In the genomic region with DNA sequence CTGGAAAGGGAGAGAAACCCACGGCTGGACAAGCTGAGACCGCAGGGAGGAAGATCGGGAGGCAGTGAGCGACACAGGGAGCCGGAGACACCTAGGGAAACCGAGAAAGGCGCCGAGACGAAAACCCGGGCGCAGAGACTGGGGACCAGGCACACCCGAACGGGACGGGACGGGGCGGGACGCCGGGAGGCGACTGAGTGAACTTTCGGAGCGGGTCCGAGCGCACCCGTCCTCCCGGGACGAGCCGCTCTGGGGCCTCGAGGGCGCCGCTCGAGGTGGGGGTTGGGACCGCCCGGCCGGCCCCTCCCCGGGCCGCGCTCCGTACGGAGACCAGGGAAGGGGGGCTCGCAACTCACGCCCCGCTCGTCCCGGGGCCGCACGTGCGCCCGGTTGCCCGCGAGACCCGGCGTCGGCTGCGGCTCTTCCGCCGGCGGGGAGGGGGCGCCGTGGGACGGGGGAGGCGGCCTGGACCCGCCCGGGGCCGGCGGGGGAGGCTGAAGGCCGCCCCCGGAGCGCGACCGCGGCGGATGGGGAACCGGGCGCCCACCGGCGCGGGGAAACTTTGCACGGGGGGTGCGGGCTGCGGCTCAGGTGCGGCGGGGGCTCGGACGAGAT, we compare ENCODE assay signal across 8 mouse cellular contexts. TPM values are rescaled to one million over a fixed set of nuclear protein-coding genes. Genes with fewer than 3 reads are reported as not detected.
A peak's percentile ranks its signal among the peaks of the same experiment; 100 is the strongest.
DNase-seq lines count a peak whose midpoint lies in the region; ATAC-seq lines count a peak whose summit lies in the region.

No protein-coding gene starts in this region.

- peaks cover 27% of the 10 kb centered on the region for H3K4me1 ChIP-seq in forebrain, embryonic 15.5 days
- H3K4me1 ChIP-seq in intestine, embryonic 15.5 days (replicated peaks): peaks cover 48% of the 10 kb centered on the region
- no peaks in the 10 kb centered on the region; the same call in 1 of the 2 replicates for H3K4me1 ChIP-seq in liver, embryonic 16.5 days (ENCODE audit: control insufficient read depth, low read depth, low read length)

- peak overlapping the region; percentile 90 for H3K9ac ChIP-seq in forebrain, embryonic 15.5 days (replicated peaks)
- peak overlapping the region; percentile 90 for H3K9ac ChIP-seq in intestine, embryonic 15.5 days
- H3K9ac ChIP-seq in liver, embryonic 16.5 days (ENCODE audit: low read depth, low read length): peak overlapping the region; percentile 55

- H3K27ac ChIP-seq in forebrain, embryonic 15.5 days (replicated peaks): peak overlapping the region; percentile 84
- H3K27ac ChIP-seq in intestine, embryonic 15.5 days: peak overlapping the region; percentile 91
- no peak overlapping the region; the same call in 1 of the 2 replicates for H3K27ac ChIP-seq in liver, embryonic 16.5 days (ENCODE audit: low read length)

- H3K4me2 ChIP-seq in forebrain, embryonic 15.5 days (replicated peaks): peak overlapping the region; percentile 67
- H3K4me2 ChIP-seq in intestine, embryonic 15.5 days (replicated peaks): peak overlapping the region; percentile 84
- peak overlapping the region; percentile 40 for H3K4me2 ChIP-seq in liver, embryonic 16.5 days (ENCODE audit: low read depth, low read length)

- H3K9me3 ChIP-seq in forebrain, embryonic 15.5 days: no peaks in the 10 kb centered on the region
- H3K9me3 ChIP-seq in intestine, embryonic 15.5 days: no peaks in the 10 kb centered on the region
- H3K9me3 ChIP-seq in liver, embryonic 16.5 days (replicated peaks; ENCODE audit: control insufficient read depth, low read length): no peaks in the 10 kb centered on the region

- peak overlapping the region; percentile 73 for H3K4me3 ChIP-seq in forebrain, embryonic 15.5 days
- H3K4me3 ChIP-seq in intestine, embryonic 15.5 days (replicated peaks): peak overlapping the region; percentile 85
- H3K4me3 ChIP-seq in liver, embryonic 16.5 days (ENCODE audit: low read depth, low read length): peak overlapping the region; percentile 60

- DNase-seq in layer of hippocampus, postnatal 36 days: peak; percentile 20 to 26
- DNase-seq in layer of hippocampus, adult 11-12 months (ENCODE audit: low spot score): no peak
- DNase-seq in adrenal gland, postnatal 10 days: peak; percentile 71
- DNase-seq in right cerebral cortex, postnatal 25 days: peak; percentile 51
- no peak for DNase-seq in ovary, postnatal 14 days (ENCODE audit: low spot score)

- ATAC-seq in forebrain, embryonic 15.5 days (replicated peaks): peak; percentile 36
- peak; percentile 56 for ATAC-seq in intestine, embryonic 15.5 days
- peak; percentile 30 for ATAC-seq in liver, embryonic 16.5 days (ENCODE audit: low read depth)

- no peaks in the 10 kb centered on the region for H3K36me3 ChIP-seq in forebrain, embryonic 15.5 days
- H3K36me3 ChIP-seq in intestine, embryonic 15.5 days: no peaks in the 10 kb centered on the region; the same call in 1 of the 2 replicates
- H3K36me3 ChIP-seq in liver, embryonic 16.5 days (ENCODE audit: control insufficient read depth, insufficient read depth): no peaks in the 10 kb centered on the region

- no peaks in the 10 kb centered on the region for H3K27me3 ChIP-seq in forebrain, embryonic 15.5 days
- no peaks in the 10 kb centered on the region for H3K27me3 ChIP-seq in intestine, embryonic 15.5 days (replicated peaks)
- peaks cover 42% of the 10 kb centered on the region for H3K27me3 ChIP-seq in liver, embryonic 16.5 days (ENCODE audit: control insufficient read depth, insufficient read depth, low read depth, low read length)

- under 1% methylated on average over 56 of the region's 84 CpGs for WGBS in forebrain, embryonic 15.5 days
- WGBS in intestine, embryonic 15.5 days: under 1% methylated on average over 71 of the region's 84 CpGs
- WGBS in liver, embryonic 16.5 days (ENCODE audit: insufficient replicate concordance): 1% methylated on average over 63 of the region's 84 CpGs

RNA-seq across cellular contexts. Expression of a gene that starts 0.7 kb away (rescaled TPM):
- total RNA-seq in layer of hippocampus, postnatal 36 days (2021): 10 to 100 TPM; 73.3 to 80.7 TPM
- 10 to 100 TPM; 66.0 to 69.3 TPM for total RNA-seq in adrenal gland, postnatal 10 days (2021)
- polyA plus RNA-seq in forebrain, embryonic 15.5 days (2015; fragmentation: Nextera tagmentation; extraction: Ambion mirVana): 75.9 and 76.1 TPM in 2 replicates
- 57.7 and 62.4 TPM in 2 replicates for polyA plus RNA-seq in intestine, embryonic 15.5 days (2015; fragmentation: Nextera tagmentation; extraction: Ambion mirVana)
- polyA plus RNA-seq in liver, embryonic 16.5 days (2015; fragmentation: Nextera tagmentation; extraction: Ambion mirVana): 12.0 and 14.3 TPM in 2 replicates

Comparison
In these comparisons a context has a peak if more than half of its experiments do, and no peak if none do; other contexts are left out.
1. DNase-seq: peak in layer of hippocampus, postnatal 36 days (2 of 2), adrenal gland, postnatal 10 days (single experiment) and right cerebral cortex, postnatal 25 days (single experiment); none in layer of hippocampus, adult 11-12 months (single experiment) and ovary, postnatal 14 days (single experiment).
2. Peak in every context shown above with its lines, with median percentiles within 50 percentile points of each other: ATAC-seq, H3K4me2 ChIP-seq, H3K4me3 ChIP-seq and H3K9ac ChIP-seq.